Mouse (Mus musculus): ENCODE data around the gene Ccm2l. TPM values are rescaled to one million over a fixed set of nuclear protein-coding genes. Genes with fewer than 3 reads are reported as not detected.
A peak's percentile ranks its signal among the peaks of the same experiment; 100 is the strongest.

Gene Ccm2l
- polyA plus RNA-seq, 1 experiment from 2014 or later, result 1.0 TPM

- WGBS, result 33% methylated on average over 23 of the region's 23 CpGs
- Histone ChIP-seq H3K27ac (ENCODE audit: low read length) (no peak overlapping the region), H3K27me3 (ENCODE audit: control insufficient read depth, insufficient read depth, low read length) (peaks cover 11% of the 10 kb centered on the region), H3K4me2 (ENCODE audit: low read depth, low read length) (peak overlapping the region; percentile 82), H3K9me3 (replicated peaks; ENCODE audit: control insufficient read depth, low read length) (no peaks in the 10 kb centered on the region), H3K36me3 (ENCODE audit: control insufficient read depth, insufficient read depth, low read length) (no peaks in the 10 kb centered on the region), H3K4me3 (replicated peaks; ENCODE audit: low read length) (peak overlapping the region; percentile 53), H3K4me1 (ENCODE audit: control insufficient read depth, insufficient read depth, low read length) (peaks cover 15% of the 10 kb centered on the region), H3K9ac (ENCODE audit: low read length) (0 out of 2 replicates have a peak overlapping the region, but pooled peaks have one; percentile 27)
- ATAC-seq (ENCODE audit: insufficient read depth, low FRiP score), result no peak
Observed at GRCm38 (mm10) chr2:153107046-153107766, 41.5 kb downstream of the Ccm2l start.

GRCm38 (mm10) chr2:153107802-153108201, 42.0 kb downstream of the Ccm2l start:
- H3K9me3 ChIP-seq (replicated peaks; ENCODE audit: control insufficient read depth, low read length), result no peaks in the 10 kb centered on the region
- peaks cover 15% of the 10 kb centered on the region for H3K4me1 ChIP-seq (ENCODE audit: control insufficient read depth, insufficient read depth, low read length)
- no peaks in the 10 kb centered on the region for H3K36me3 ChIP-seq (ENCODE audit: control insufficient read depth, insufficient read depth, low read length)
- H3K4me3 ChIP-seq (replicated peaks; ENCODE audit: low read length), result peak overlapping the region; percentile 53
- ATAC-seq (ENCODE audit: insufficient read depth, low FRiP score), result no peak
- no peak overlapping the region for H3K27ac ChIP-seq (ENCODE audit: low read length)
- 0 out of 2 replicates have a peak overlapping the region, but pooled peaks have one; percentile 27 for H3K9ac ChIP-seq (ENCODE audit: low read length)
- H3K27me3 ChIP-seq (ENCODE audit: control insufficient read depth, insufficient read depth, low read length), result peaks cover 11% of the 10 kb centered on the region
- peak overlapping the region; percentile 82 for H3K4me2 ChIP-seq (ENCODE audit: low read depth, low read length)
- 5% methylated on average over 15 of the region's 15 CpGs for WGBS

- WGBS, result 2% methylated on average over 52 of the region's 52 CpGs
- H3K9me3 ChIP-seq (replicated peaks; ENCODE audit: control insufficient read depth, low read length), result no peaks in the 10 kb centered on the region
- ATAC-seq (ENCODE audit: insufficient read depth, low FRiP score), result peak; percentile 59; the same call in 1 of the 2 replicates
- H3K36me3 ChIP-seq (ENCODE audit: control insufficient read depth, insufficient read depth, low read length), result no peaks in the 10 kb centered on the region
- peak within 1 kb of the TSS; percentile 53 for H3K4me3 ChIP-seq (replicated peaks; ENCODE audit: low read length)
- peaks cover 11% of the 10 kb centered on the region for H3K27me3 ChIP-seq (ENCODE audit: control insufficient read depth, insufficient read depth, low read length)
- peak within 1 kb of the TSS; percentile 67 for H3K9ac ChIP-seq (ENCODE audit: low read length)
- H3K4me2 ChIP-seq (ENCODE audit: low read depth, low read length), result peak within 1 kb of the TSS; percentile 82
- no peak within 1 kb of the TSS for H3K27ac ChIP-seq (ENCODE audit: low read length)
- peaks cover 15% of the 10 kb centered on the region for H3K4me1 ChIP-seq (ENCODE audit: control insufficient read depth, insufficient read depth, low read length)
Observed at GRCm38 (mm10) chr2:153108313-153109264, 42.8 kb downstream of the Ccm2l start, which contains the start of gene Hck. Gene Hck (plus strand): TSS chr2:153108468.

DNA sequence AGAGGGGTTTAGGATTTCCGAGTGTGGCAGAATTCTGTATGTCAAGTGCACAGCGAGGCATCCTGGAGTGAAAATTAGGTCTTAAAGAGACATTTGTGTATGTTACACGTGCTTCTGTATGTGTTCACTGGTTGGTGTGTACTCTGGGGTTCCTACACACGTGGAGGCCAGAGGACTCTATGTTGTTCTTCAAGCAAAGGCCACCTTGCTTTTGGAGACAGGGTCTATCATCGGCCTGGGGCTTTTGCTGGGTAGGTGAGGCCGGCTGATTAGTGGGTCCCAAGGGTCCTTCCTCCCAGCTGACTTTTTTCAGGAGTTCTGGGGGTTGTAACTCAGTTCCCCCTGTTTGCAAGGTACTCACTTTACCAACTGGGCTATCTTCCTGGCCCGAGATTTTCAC, 43.8 kb downstream of the Ccm2l start:
- ATAC-seq (ENCODE audit: insufficient read depth, low FRiP score), result no peak
- H3K27me3 ChIP-seq (ENCODE audit: control insufficient read depth, insufficient read depth, low read length), result peaks cover 11% of the 10 kb centered on the region
- no peak overlapping the region for H3K4me2 ChIP-seq (ENCODE audit: low read depth, low read length)
- H3K27ac ChIP-seq (ENCODE audit: low read length), result no peak overlapping the region
- H3K4me1 ChIP-seq (ENCODE audit: control insufficient read depth, insufficient read depth, low read length), result peaks cover 15% of the 10 kb centered on the region
- no peak overlapping the region for H3K9ac ChIP-seq (ENCODE audit: low read length)
- H3K4me3 ChIP-seq (replicated peaks; ENCODE audit: low read length), result no peak overlapping the region
- H3K36me3 ChIP-seq (ENCODE audit: control insufficient read depth, insufficient read depth, low read length), result no peaks in the 10 kb centered on the region
- no peaks in the 10 kb centered on the region for H3K9me3 ChIP-seq (replicated peaks; ENCODE audit: control insufficient read depth, low read length)
- 68% methylated on average over 7 of the region's 7 CpGs for WGBS

- no peak overlapping the region for H3K4me2 ChIP-seq (ENCODE audit: low read depth, low read length)
- WGBS, result 77% methylated on average over 7 of the region's 7 CpGs
Observed at GRCm38 (mm10) chr2:153111298-153111697, 45.5 kb downstream of the Ccm2l start.

DNA sequence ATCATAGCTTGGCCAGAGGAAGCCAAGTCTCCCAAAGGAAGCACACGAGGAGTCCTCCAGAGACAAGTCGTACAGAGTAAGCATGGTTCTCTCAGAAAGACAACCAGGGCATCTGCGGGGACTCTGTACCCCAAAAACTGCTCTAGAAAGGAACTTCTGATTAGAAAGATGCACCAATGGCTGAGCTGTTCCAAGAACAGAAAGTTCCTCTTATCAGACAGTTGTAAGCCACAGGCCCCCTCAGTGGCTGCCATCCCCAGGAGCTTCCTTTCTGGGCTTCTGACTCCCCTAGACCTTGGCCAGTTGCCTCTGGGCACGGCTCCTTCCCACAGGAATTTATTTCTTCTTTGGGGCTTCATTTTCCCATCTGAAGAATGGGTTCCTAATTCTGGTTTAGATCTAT, 49.9 kb downstream of the Ccm2l start:
- no peak overlapping the region for H3K27ac ChIP-seq (ENCODE audit: low read length)
- no peaks in the 10 kb centered on the region for H3K9me3 ChIP-seq (replicated peaks; ENCODE audit: control insufficient read depth, low read length)
- no peak for ATAC-seq (ENCODE audit: insufficient read depth, low FRiP score)
- H3K27me3 ChIP-seq (ENCODE audit: control insufficient read depth, insufficient read depth, low read length), result no peaks in the 10 kb centered on the region
- H3K4me2 ChIP-seq (ENCODE audit: low read depth, low read length), result no peak overlapping the region
- H3K9ac ChIP-seq (ENCODE audit: low read length), result no peak overlapping the region
- H3K4me1 ChIP-seq (ENCODE audit: control insufficient read depth, insufficient read depth, low read length), result no peaks in the 10 kb centered on the region
- H3K4me3 ChIP-seq (replicated peaks; ENCODE audit: low read length), result no peak overlapping the region
- WGBS, result 67% methylated on average over 4 of the region's 4 CpGs
- no peaks in the 10 kb centered on the region for H3K36me3 ChIP-seq (ENCODE audit: control insufficient read depth, insufficient read depth, low read length)

More at GRCm38 (mm10) chr2:153111298-153111697, 45.5 kb downstream of the Ccm2l start:
- H3K9ac ChIP-seq (ENCODE audit: low read length), result no peak overlapping the region
- peaks cover 11% of the 10 kb centered on the region for H3K27me3 ChIP-seq (ENCODE audit: control insufficient read depth, insufficient read depth, low read length)
- no peaks in the 10 kb centered on the region for H3K36me3 ChIP-seq (ENCODE audit: control insufficient read depth, insufficient read depth, low read length)
- H3K27ac ChIP-seq (ENCODE audit: low read length), result no peak overlapping the region
- no peak for ATAC-seq (ENCODE audit: insufficient read depth, low FRiP score)
- no peaks in the 10 kb centered on the region for H3K9me3 ChIP-seq (replicated peaks; ENCODE audit: control insufficient read depth, low read length)
- no peak overlapping the region for H3K4me3 ChIP-seq (replicated peaks; ENCODE audit: low read length)
- peaks cover 15% of the 10 kb centered on the region for H3K4me1 ChIP-seq (ENCODE audit: control insufficient read depth, insufficient read depth, low read length)

DNA sequence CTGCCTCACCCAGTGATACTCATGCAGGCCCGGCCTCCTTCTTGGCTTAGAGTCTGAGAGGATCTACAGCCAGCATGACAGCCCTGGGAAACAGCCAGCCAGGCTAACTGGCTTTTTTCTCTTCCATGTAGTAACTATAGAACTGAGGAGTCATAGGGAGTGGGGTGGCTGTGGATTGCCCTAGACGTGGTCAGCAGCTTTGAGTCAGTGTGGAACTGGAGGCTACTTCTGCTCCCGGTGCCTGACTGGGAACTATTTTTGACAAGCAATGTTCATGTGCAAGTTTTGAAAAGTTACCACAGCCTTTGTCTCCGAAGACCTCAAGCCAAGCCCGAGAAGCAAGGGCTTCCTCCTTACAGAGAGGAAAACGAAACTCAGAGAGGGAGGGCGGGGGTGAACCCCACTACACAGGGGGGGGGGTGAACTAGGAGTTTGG, 51.3 kb downstream of the Ccm2l start:
- no peak overlapping the region for H3K4me3 ChIP-seq (replicated peaks; ENCODE audit: low read length)
- no peaks in the 10 kb centered on the region for H3K4me1 ChIP-seq (ENCODE audit: control insufficient read depth, insufficient read depth, low read length)
- ATAC-seq (ENCODE audit: insufficient read depth, low FRiP score), result no peak
- H3K9me3 ChIP-seq (replicated peaks; ENCODE audit: control insufficient read depth, low read length), result no peaks in the 10 kb centered on the region
- 74% methylated on average over 7 of the region's 7 CpGs for WGBS
- no peaks in the 10 kb centered on the region for H3K27me3 ChIP-seq (ENCODE audit: control insufficient read depth, insufficient read depth, low read length)
- H3K4me2 ChIP-seq (ENCODE audit: low read depth, low read length), result no peak overlapping the region
- no peaks in the 10 kb centered on the region for H3K36me3 ChIP-seq (ENCODE audit: control insufficient read depth, insufficient read depth, low read length)
- no peak overlapping the region for H3K9ac ChIP-seq (ENCODE audit: low read length)
- H3K27ac ChIP-seq (ENCODE audit: low read length), result peak overlapping the region; percentile 38; the same call in 1 of the 2 replicates

- no peak overlapping the region for H3K4me3 ChIP-seq (replicated peaks; ENCODE audit: low read length)
- H3K4me1 ChIP-seq (ENCODE audit: control insufficient read depth, insufficient read depth, low read length), result no peaks in the 10 kb centered on the region
- H3K9me3 ChIP-seq (replicated peaks; ENCODE audit: control insufficient read depth, low read length), result no peaks in the 10 kb centered on the region
- 83% methylated on average over 6 of the region's 6 CpGs for WGBS
- no peaks in the 10 kb centered on the region for H3K27me3 ChIP-seq (ENCODE audit: control insufficient read depth, insufficient read depth, low read length)
- no peak overlapping the region for H3K4me2 ChIP-seq (ENCODE audit: low read depth, low read length)
- no peaks in the 10 kb centered on the region for H3K36me3 ChIP-seq (ENCODE audit: control insufficient read depth, insufficient read depth, low read length)
- ATAC-seq (ENCODE audit: insufficient read depth, low FRiP score), result no peak
- no peak overlapping the region for H3K9ac ChIP-seq (ENCODE audit: low read length)
- no peak overlapping the region for H3K27ac ChIP-seq (ENCODE audit: low read length)
Observed at GRCm38 (mm10) chr2:153119488-153119887, 53.7 kb downstream of the Ccm2l start.

- ATAC-seq (ENCODE audit: insufficient read depth, low FRiP score), result no peak
- Histone ChIP-seq H3K4me1 (ENCODE audit: control insufficient read depth, insufficient read depth, low read length) (no peaks in the 10 kb centered on the region), H3K9me3 (replicated peaks; ENCODE audit: control insufficient read depth, low read length) (no peaks in the 10 kb centered on the region), H3K4me3 (replicated peaks; ENCODE audit: low read length) (no peak overlapping the region), H3K36me3 (ENCODE audit: control insufficient read depth, insufficient read depth, low read length) (no peaks in the 10 kb centered on the region), H3K4me2 (ENCODE audit: low read depth, low read length) (no peak overlapping the region), H3K27ac (ENCODE audit: low read length) (no peak overlapping the region), H3K27me3 (ENCODE audit: control insufficient read depth, insufficient read depth, low read length) (no peaks in the 10 kb centered on the region), H3K9ac (ENCODE audit: low read length) (no peak overlapping the region)
- WGBS, result 67% methylated on average over 8 of the region's 8 CpGs
Observed at GRCm38 (mm10) chr2:153120126-153120525, 54.4 kb downstream of the Ccm2l start.
